Mouse (Mus musculus) midbrain, embryonic 14.5 days (tissue): ENCODE results near the gene Wfdc5. TPM values are rescaled to one million over a fixed set of nuclear protein-coding genes. Genes with fewer than 3 reads are reported as not detected.

Experiments used
- ATAC-seq: fragments of 200-750 bp; cut with Nextera tagmentation; 2 replicates; pipeline ENCODE4 v1.8.0; 2017; ENCODE audit warnings: moderate number of reproducible peaks, moderate library complexity; ENCODE audit not compliant: low FRiP score, low TSS enrichment
- DNase-seq: peaks from one replicate; pipeline ENCODE4 v3.0.0-alpha.2; 2015
- H3K27ac ChIP-seq: fragments of 300-500 bp; sonication (generic); replicated peaks from 2 replicates; pipeline ENCODE4 v1.5.1; 2014; ENCODE audit warnings: mild to moderate bottlenecking, low read depth, low read length, moderate library complexity
- H3K27me3 ChIP-seq: fragments of 300-500 bp; sonication (generic); 2 replicates; pipeline ENCODE4 v1.6.1; 2014; ENCODE audit warnings: low read length, control low read depth, mixed read lengths; ENCODE audit not compliant: control insufficient read depth, insufficient read depth
- H3K36me3 ChIP-seq: fragments of 300-500 bp; sonication (generic); 2 replicates; pipeline ENCODE4 v1.6.1; 2014; ENCODE audit warnings: low read length, control low read depth; ENCODE audit not compliant: control insufficient read depth, insufficient read depth
- H3K4me1 ChIP-seq: fragments of 300-500 bp; sonication (generic); 2 replicates; pipeline ENCODE4 v1.6.1; 2014; ENCODE audit warnings: mild to moderate bottlenecking, antibody characterized with exemption, low read length, control low read depth; ENCODE audit not compliant: control insufficient read depth, insufficient read depth
- H3K4me2 ChIP-seq: fragments of 300-500 bp; sonication (generic); 2 replicates; pipeline ENCODE4 v1.6.1; 2014; ENCODE audit warnings: mild to moderate bottlenecking, low read length, moderate library complexity
- H3K4me3 ChIP-seq: fragments of 300-500 bp; sonication (generic); replicated peaks from 2 replicates; pipeline ENCODE4 v1.5.1; 2014; ENCODE audit warnings: low read depth, low read length
- H3K9ac ChIP-seq: fragments of 300-500 bp; sonication (generic); replicated peaks from 2 replicates; pipeline ENCODE4 v1.6.1; 2014; ENCODE audit warnings: mild to moderate bottlenecking, low read length, moderate library complexity
- H3K9me3 ChIP-seq: fragments of 300-500 bp; sonication (generic); 2 replicates; pipeline ENCODE4 v1.6.1; 2016; ENCODE audit warnings: low read length, control low read depth, mixed read lengths; ENCODE audit not compliant: control insufficient read depth
- whole genome bisulfite sequencing: fragments of 180-500 bp; shearing (Covaris S2); extraction: QIAGEN DNeasy Blood & Tissue Kit; methylation state at CpG from one replicate; pipeline ENCODE4 v1.1.7; 2014; 5-methylcytosine and 5-hydroxymethylcytosine counted together
- polyA plus RNA-seq: library from polyadenylated mRNA; unstranded; fragments of >200 nt; fragmentation: Nextera tagmentation; extraction: Ambion mirVana; gene quantifications from 2 replicates; pipeline ENCODE4 v1.2.1, GENCODE M21; 2014

Wfdc5 gene
- polyA plus RNA-seq, 1 experiment from 2014 or later = not detected

- ATAC-seq (no peak), DNase-seq (no peak)
- Histone ChIP-seq H3K4me1 (no peaks in the 10 kb centered on the region), H3K4me2 (no peak overlapping the region), H3K36me3 (peaks cover 39% of the 10 kb centered on the region), H3K9ac (no peak overlapping the region), H3K27ac (no peak overlapping the region), H3K4me3 (no peak overlapping the region), H3K9me3 (no peaks in the 10 kb centered on the region), H3K27me3 (no peaks in the 10 kb centered on the region)
- WGBS = 50% methylated on average over 14 of the region's 14 CpGs
These were observed 32.3 kb downstream of the Wfdc5 start for GRCm38 (mm10) chr2:164150086-164150760.

GRCm38 (mm10) chr2:164146556-164146955 is 36.0 kb downstream of the Wfdc5 start:
- DNase-seq = no peak
- Histone ChIP-seq H3K9ac (no peak overlapping the region), H3K4me1 (no peaks in the 10 kb centered on the region), H3K4me2 (no peak overlapping the region), H3K27me3 (no peaks in the 10 kb centered on the region), H3K36me3 (peaks cover 6% of the 10 kb centered on the region; the same call in 1 of the 2 replicates), H3K9me3 (no peaks in the 10 kb centered on the region), H3K27ac (no peak overlapping the region), H3K4me3 (no peak overlapping the region)
- no peak for ATAC-seq
- WGBS = 95% methylated on average over 12 of the region's 12 CpGs

- DNase-seq (no peak), ATAC-seq (no peak)
- Histone ChIP-seq H3K27me3 (no peaks in the 10 kb centered on the region), H3K4me2 (no peak overlapping the region), H3K27ac (no peak overlapping the region), H3K4me1 (no peaks in the 10 kb centered on the region), H3K9me3 (no peaks in the 10 kb centered on the region), H3K36me3 (no peaks in the 10 kb centered on the region), H3K9ac (no peak overlapping the region), H3K4me3 (no peak overlapping the region)
- 81% methylated on average over 10 of the region's 10 CpGs for WGBS
These were observed 38.0 kb downstream of the Wfdc5 start for GRCm38 (mm10) chr2:164144541-164144940.

GRCm38 (mm10) chr2:164144025-164144424 is 38.5 kb downstream of the Wfdc5 start:
- DNase-seq = no peak
- ATAC-seq = no peak

GRCm38 (mm10) chr2:164142021-164142420 is 40.5 kb downstream of the Wfdc5 start:
- WGBS = 69% methylated on average over 10 of the region's 10 CpGs
- DNase-seq = peak; percentile 51

More at GRCm38 (mm10) chr2:164144025-164144424, 38.5 kb downstream of the Wfdc5 start:
- H3K27me3 ChIP-seq = no peaks in the 10 kb centered on the region
- H3K4me2 ChIP-seq = no peak overlapping the region
- H3K4me3 ChIP-seq = no peak overlapping the region
- no peaks in the 10 kb centered on the region for H3K4me1 ChIP-seq
- H3K27ac ChIP-seq = no peak overlapping the region
- H3K9me3 ChIP-seq = no peaks in the 10 kb centered on the region
- WGBS = 40% methylated on average over 6 of the region's 6 CpGs
- H3K36me3 ChIP-seq = no peaks in the 10 kb centered on the region
- no peak overlapping the region for H3K9ac ChIP-seq

GRCm38 (mm10) chr2:164137754-164138153 is 44.8 kb downstream of the Wfdc5 start:
- H3K27ac ChIP-seq = no peak overlapping the region
- no peak overlapping the region for H3K4me2 ChIP-seq
- 56% methylated on average over 6 of the region's 6 CpGs for WGBS
- H3K36me3 ChIP-seq = no peaks in the 10 kb centered on the region
- H3K4me3 ChIP-seq = no peak overlapping the region
- no peak overlapping the region for H3K9ac ChIP-seq
- H3K4me1 ChIP-seq = 0 out of 2 replicates have a peak, but pooled peaks cover 5% of the 10 kb centered on the region
- no peaks in the 10 kb centered on the region for H3K27me3 ChIP-seq
- DNase-seq (peak; percentile 15), ATAC-seq (no peak)
- no peaks in the 10 kb centered on the region for H3K9me3 ChIP-seq

More at GRCm38 (mm10) chr2:164142021-164142420, 40.5 kb downstream of the Wfdc5 start:
- no peak overlapping the region for H3K4me2 ChIP-seq
- no peaks in the 10 kb centered on the region for H3K4me1 ChIP-seq
- H3K27ac ChIP-seq = no peak overlapping the region
- no peak overlapping the region for H3K4me3 ChIP-seq
- ATAC-seq = no peak
- no peak overlapping the region for H3K9ac ChIP-seq
- H3K27me3 ChIP-seq = no peaks in the 10 kb centered on the region
- H3K36me3 ChIP-seq = no peaks in the 10 kb centered on the region
- H3K9me3 ChIP-seq = no peaks in the 10 kb centered on the region

- no peak for ATAC-seq
- DNase-seq = peak; percentile 44
- H3K4me3 ChIP-seq = no peak overlapping the region
- no peaks in the 10 kb centered on the region for H3K9me3 ChIP-seq
- peaks cover 9% of the 10 kb centered on the region; the same call in 1 of the 2 replicates for H3K36me3 ChIP-seq
- H3K9ac ChIP-seq = no peak overlapping the region
- WGBS = 14% methylated on average over 2 of the region's 2 CpGs
- no peak overlapping the region for H3K27ac ChIP-seq
- no peaks in the 10 kb centered on the region for H3K27me3 ChIP-seq
- H3K4me2 ChIP-seq = no peak overlapping the region
- 0 out of 2 replicates have a peak, but pooled peaks cover 5% of the 10 kb centered on the region for H3K4me1 ChIP-seq
These were observed 46.1 kb downstream of the Wfdc5 start for GRCm38 (mm10) chr2:164136393-164136792.

- no peak for ATAC-seq
- WGBS = 88% methylated on average over 1 of the region's 1 CpGs
- H3K9ac ChIP-seq = no peak overlapping the region
These were observed 47.2 kb downstream of the Wfdc5 start for GRCm38 (mm10) chr2:164135367-164135766.

GRCm38 (mm10) chr2:164134563-164134962 is 48.0 kb downstream of the Wfdc5 start:
- Histone ChIP-seq H3K9ac (no peak overlapping the region), H3K36me3 (peaks cover 17% of the 10 kb centered on the region), H3K27me3 (no peaks in the 10 kb centered on the region), H3K4me2 (no peak overlapping the region), H3K4me1 (0 out of 2 replicates have a peak, but pooled peaks cover 5% of the 10 kb centered on the region), H3K27ac (no peak overlapping the region), H3K9me3 (no peaks in the 10 kb centered on the region), H3K4me3 (no peak overlapping the region)
- DNase-seq = peak; percentile 81
- 56% methylated on average over 6 of the region's 6 CpGs for WGBS
- ATAC-seq = no peak

More at GRCm38 (mm10) chr2:164135367-164135766, 47.2 kb downstream of the Wfdc5 start:
- peaks cover 17% of the 10 kb centered on the region for H3K36me3 ChIP-seq
- no peaks in the 10 kb centered on the region for H3K27me3 ChIP-seq
- no peaks in the 10 kb centered on the region for H3K9me3 ChIP-seq
- H3K4me1 ChIP-seq = 0 out of 2 replicates have a peak, but pooled peaks cover 5% of the 10 kb centered on the region
- no peak overlapping the region for H3K27ac ChIP-seq
- no peak overlapping the region for H3K4me2 ChIP-seq
- no peak overlapping the region for H3K4me3 ChIP-seq
- DNase-seq = no peak
